Mouse (Mus musculus): Measurements from ENCODE around the gene App.

The App gene

DNA sequence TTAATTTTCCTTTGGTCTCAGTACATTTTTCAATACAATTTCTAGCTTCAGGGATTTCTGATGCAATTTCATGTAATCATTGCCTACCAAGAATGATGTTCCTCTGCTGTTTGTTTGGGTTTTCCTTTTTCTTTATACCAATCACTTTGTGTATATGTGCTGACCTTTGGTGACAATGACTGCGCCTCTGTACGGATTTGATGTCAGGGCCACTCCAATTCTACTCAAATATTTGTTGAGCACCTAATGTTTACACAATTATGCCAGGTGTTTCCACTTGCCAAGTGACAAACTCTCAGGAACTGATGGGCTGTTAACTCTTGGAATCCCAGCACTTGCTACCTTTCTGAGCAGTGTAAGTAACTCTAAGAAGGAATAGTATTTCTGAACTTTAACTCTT, 98.2 kb downstream of the App start:
- no peak for DNase-seq (ENCODE audit: low spot score)

DNA sequence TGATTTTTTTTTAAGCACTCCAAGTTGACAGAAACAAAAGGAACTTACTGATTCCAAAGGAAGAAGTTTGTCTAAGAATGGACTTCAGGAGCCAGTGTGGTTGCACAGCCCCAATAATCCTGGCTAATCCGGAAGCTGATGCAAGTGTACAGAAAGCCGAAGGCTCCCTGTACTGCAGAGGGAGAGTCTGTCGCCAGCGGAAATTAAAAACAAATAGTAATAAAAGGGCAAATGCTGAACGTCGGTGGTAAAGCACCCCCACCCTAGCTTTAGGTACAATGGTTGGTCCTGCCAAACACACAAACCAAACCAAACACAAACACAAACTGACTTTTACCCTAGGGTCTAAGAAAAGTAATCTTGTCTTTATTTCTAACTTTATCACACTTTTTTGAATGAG, 98.7 kb downstream of the App start:
- DNase-seq (ENCODE audit: low spot score) = no peak

DNA sequence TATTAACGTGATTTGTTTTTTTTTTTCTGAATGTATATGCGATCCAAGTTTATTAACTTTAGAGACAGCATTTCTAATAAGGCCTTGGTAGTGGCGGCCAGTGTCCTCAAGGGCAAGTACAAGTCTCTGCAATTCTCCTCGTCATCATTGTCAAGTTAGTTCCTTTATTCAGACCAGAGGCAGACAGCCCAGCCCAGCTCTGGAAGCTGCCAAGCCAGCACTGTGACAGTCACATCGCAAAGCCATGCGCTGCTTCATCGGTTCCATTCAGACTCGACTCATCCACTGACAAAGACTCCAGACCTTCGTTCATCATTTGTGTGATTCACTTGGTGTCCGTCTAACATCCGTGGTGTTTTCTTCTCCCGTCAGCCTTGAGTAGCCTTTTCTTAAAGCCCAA, 100.9 kb downstream of the App start:
- DNase-seq (ENCODE audit: low spot score) = no peak

DNA sequence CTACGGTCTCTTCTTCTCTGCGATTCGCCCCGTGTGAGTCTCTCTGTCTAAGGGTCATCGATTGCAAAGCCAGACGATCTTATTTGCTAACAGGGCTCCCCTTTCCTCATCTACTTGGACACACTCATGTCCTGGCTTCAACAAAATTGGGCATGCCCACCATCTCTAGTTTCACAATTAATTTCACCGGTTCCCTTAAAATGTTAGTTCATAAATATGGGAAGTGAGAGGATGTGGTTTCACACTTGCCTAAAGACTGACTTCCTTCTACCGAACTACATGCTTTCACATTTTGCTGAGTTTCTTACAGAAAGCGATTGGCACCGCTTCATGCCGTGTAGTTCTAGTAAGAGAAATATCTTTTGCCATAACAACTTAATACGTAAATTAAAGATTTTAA, 101.8 kb downstream of the App start:
- DNase-seq (ENCODE audit: low spot score) = no peak

DNA sequence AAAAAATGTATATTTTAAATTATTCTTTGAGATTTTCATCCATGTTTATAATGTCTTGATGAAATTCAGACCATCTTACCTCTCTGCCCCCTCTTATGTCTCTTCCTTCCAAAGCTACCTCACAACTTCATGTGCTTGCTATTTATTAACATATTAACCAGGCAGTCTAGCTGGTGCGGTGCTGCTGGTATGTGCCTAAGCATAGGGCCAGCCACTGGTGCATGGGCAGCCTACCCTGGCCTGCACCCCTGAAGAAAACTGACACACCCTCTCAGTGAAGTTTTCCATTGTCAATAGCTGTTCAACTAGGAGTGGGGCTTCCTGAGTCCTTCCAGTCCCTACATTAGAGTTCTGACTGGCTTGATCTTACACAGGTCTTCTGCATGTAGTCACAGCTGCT, 102.3 kb downstream of the App start:
- DNase-seq (ENCODE audit: low spot score) = no peak

DNA sequence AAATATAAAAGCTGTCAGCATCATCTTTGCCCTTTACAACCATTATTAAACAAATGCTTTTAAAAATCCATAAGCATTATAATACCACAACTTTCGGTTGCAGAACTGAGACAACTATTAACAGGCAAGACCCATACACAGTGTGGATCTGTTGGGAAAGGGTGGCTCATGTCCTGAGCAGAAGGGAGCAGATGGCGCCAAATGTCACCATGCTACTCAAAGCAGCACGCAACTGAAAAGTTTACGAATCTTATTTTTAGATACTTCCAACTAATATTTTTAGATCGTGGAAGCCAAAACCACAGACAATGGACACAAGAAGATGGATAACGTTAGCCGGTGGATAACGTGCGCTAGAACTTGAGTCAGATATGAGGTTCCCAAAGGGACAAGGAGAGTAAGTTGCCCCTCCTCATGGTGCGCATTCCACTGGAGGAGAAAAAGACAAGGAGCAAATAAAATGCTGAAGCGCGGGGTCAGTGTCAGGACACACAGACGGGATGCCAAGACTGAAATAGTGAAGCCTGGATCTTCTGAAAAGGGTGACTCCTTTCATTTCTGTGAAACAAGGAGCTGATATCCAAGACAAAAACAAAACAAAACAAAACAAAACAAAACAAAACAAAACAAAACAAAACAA, 106.2 kb downstream of the App start:
- no peak for DNase-seq (ENCODE audit: low spot score)

DNA sequence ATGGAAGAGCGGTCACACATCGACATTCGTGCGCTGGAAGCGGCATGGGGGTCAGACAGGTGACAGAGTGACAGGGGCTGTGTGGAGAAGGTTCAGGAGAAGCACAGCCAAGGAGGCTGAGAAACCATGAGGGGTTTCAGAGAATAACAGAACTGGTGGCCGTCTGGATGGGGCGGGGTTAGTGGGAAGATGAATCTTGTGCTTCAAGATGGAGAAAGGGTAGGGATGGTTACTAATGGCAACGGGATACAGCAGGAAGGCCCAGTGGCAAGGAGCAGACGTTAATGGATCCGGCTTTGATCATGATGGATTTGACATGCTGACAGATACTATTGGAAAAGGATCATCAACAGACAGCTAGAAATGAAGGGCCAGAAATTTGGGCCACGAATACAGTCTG, 107.3 kb downstream of the App start:
- DNase-seq (ENCODE audit: low spot score) = no peak

DNA sequence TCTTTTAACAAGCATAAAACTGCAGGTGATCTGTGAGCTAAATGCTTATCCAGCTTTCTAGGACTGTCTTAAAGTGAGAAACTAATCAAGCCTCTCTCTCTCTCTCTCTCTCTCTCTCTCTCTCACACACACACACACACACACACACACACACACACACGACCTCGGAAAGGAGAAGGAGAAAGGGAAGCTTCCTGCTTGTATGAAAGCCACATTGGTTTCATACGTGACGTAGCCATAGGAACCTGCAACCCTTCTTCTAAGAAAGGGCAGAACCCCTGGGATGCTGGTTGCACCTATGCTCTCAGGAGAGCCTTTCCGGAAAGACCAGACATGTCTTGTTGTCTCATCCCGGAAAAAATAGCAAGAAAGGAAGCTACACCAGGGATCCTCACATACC, 108.8 kb downstream of the App start:
- no peak for DNase-seq (ENCODE audit: low spot score)

DNA sequence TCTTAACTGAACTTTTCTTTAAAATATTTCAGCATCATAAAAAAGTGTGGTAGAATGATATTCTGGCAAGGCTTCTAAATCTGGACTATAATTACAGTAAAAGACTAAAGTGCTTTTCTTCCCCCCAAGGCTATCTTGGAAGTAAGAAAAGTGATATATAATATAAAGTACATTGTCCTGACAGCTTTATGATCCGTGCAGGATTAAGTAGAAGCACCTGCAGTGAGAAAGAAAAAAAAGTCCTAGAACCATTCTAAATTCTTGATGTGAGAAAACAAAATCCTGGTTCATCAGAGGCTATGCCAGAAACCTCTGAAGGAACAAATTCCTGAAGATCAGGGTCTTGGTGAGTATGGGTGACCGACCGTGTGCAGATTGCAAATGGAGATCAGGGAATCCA, 110.8 kb downstream of the App start:
- no peak for DNase-seq (ENCODE audit: low spot score)

DNA sequence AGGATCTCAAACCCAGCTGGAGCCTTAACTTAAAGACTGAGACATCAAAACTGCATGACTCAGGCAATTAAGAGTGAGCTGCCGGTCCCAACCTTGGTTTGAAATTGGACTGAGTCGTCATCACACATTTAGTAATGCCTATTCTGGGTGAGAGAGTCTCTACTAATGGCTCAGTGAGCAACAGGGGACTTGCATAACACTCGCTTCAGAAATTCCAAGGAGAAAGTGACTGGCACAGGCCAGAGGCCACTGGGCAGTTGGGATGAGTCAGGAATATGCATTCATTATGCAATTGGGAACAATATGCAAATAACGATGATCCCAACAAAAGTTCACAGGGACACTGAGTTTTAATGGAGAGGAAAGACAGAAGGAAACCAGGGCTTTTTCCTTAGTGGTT, 111.8 kb downstream of the App start:
- no peak for DNase-seq (ENCODE audit: low spot score)

DNA sequence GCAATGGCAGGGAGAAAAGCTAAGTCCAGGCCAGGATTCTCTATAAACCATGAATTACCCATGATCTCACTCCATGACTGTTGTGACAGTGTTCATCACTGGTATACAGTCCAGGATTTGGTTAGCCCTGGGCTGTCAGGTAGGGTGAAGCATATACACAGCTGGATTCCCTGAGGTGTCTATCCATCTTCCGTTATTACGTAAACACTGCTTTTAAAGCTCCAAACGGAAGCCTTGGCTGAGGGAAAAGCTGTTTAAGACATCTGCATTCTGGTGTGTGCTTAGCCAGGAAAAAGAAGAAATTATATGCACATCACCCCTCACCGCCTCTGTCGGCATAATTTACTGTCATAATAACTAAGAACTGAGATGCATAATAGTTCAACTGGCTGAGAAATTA, 115.4 kb downstream of the App start:
- no peak for DNase-seq (ENCODE audit: low spot score)

DNA sequence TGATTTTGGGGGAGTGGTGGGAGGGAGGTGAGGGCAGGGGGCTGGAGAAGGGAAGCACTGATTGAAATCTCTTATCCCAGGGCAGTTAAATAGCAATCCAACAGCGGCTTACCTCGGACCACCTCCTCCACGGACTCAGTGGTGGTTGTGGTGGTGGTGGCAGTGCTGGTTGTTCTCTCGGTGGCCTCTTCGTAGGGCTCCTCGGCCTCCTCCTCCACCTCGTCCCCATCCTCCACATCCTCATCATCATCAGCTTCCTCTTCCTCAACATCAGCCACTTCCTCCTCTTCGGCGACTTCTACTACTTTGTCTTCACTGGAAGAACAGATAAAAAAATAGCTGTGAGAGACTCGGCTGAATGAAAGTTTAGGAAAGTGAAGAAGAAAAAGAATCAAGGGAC, 117.4 kb downstream of the App start:
- no peak for DNase-seq (ENCODE audit: low spot score)

DNA sequence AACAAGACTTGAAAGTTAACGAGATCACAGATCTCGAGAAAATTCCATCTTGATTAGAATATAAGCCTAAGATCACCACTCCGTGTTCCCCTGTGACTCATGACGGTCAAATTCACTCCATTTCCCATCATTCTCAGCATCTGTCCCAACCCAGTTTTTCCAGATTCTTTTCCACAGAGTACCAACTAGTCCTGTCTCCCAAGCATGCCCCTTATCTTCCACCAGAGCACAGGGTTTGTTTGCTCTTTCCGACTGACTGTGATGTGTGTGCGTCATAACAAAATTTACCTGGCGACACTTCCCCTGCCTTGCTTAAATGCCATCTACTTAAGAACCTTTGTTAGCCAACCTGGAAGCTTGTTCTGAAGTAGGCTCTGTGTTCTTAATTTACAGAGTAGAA, 119.6 kb downstream of the App start:
- DNase-seq (ENCODE audit: low spot score) = no peak

DNA sequence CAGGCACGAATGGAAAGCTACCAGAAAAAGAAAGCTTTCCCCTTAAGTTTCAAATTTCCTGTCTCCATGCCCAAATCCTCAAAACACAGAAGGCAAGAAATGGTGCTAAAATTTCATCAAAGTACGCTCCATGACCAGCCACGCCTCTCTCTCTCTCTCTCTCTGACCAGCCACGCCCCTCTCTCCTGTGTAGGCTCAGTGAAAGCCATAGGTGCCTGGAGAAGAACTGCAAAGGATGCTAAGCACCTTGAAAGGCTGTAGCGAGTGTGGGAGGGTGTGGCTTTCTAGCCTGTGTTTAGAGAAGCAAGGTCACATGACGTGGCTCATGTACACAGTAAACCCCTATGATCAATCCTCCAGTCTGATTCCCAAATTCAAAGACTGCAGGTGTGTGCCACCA, 126.3 kb downstream of the App start:
- DNase-seq (ENCODE audit: low spot score) = no peak

DNA sequence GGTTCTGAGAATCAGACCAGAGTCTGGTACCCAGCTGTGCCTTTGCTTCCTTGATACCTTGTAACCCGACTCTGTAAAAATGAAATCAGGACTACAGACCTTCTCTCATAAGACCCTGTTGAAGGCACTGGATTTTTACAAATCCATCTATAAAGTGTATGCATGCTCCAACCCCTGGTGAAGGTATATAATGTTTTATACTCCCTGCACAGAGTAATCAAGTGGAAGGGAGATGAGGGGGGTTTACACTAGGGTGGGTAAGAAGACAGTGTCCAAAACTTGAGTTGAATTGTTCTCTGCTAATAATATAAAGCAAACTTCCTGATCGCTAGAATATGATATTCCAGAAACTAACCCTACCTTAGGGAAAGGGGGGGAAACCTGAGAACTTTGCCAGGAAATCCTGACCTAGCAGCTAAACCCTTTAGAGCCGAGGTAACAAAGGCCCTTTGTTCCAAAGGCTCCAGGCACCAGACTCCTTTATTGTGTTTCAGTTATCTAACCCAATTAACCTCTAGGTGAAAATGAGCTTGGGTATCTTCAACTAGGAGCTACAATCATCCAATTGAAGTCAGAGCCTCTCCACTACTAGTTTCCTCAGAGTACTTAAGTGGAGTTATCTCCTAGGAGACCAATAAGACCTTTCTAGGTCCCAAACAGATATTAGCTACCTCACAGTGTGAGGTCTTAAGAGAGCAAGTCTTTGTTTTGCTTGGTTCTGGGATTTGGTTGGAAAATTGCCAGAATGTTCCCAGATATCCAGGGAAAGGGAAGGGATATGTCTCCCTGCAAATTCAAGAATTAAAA, 132.2 kb downstream of the App start:
- no peak for DNase-seq (ENCODE audit: low spot score)

DNA sequence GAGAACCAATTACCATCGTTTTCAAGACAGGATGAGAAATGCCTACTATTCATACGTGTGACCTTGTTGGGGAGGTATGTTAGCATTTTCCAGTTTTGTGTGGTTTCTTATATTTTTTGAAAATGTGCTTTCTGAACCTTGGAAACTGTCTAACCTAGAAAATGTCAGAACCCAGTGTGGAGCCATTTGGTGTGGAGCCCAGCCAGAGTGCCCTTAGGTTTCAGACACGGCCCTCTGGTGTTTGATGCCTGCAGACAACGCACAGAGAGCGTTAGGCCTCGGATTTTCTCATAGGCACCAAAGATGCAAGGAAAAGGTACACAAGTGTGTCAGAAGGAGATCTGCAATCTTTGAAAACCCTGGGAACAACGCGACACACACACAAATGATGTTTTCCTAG, 134.8 kb downstream of the App start:
- DNase-seq (ENCODE audit: low spot score) = no peak

DNA sequence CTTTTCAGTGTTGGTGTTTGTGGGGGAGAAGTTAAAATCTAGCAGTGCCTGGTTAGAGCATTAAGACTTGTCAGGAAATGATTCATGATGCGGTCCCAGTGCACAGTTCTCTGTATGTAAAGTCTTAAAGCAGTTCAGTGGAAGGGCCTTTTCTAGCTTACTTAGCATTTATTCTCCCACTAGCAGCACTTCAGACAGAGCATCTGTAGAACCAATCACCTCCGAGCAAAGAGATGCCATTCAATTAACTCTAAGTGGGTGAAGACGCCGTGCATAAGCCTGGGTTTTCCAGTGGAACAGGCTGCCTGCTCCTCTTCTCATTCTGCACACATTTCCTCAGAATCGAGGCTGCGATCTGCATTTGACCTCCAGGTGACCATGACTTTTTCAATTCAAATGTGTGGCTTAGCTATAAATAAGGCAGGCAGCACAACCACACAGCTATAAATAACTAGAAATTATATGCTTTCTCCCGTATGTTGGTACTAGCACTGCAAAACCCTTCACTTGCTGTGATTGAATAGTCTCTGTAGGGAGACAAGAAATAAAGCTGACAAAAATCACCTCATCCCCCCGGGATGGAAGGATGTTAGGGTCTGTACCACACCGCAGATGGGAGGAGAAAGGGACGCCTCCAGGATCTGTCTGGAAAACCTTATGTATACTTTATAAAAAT, 135.5 kb downstream of the App start:
- DNase-seq (ENCODE audit: low spot score) = no peak

DNA sequence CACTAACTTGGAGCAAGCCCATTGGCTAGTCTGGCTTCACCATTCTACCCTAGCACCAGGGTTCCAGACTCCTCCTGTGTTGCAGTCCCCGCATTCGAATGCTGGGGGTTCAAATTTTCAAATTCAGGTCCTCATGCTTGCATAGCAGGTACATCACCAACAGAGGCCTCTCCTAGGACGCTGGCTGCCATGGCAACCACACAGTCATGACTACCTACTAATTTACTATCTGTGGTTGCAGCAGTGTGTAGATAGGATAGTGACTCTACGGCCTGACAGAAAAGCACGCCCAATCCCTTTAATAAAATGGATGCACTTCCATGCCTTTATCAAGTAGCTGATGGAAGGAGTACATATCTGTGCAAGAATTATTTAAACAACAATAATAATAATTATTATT, 137.8 kb downstream of the App start:
- no peak for DNase-seq (ENCODE audit: low spot score)

DNA sequence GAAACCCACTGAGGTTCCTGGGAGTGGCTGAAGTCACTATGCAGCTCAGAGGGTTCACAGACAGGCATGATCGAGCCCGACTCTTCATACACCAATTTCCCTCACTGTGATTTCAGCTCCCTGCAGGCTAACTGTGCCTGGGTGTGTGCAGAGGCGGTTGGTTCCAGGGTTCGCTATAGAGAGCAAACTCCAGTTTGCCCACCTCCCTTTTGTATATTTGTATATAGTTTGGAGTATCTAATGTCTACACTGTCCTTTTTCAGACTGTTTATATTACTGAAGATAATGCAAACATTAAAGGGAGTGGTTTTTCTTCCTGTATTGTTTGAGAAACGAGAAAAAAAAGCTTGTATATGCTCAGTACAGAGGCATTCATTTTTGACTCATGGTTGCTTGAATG, 139.8 kb downstream of the App start:
- DNase-seq (ENCODE audit: low spot score) = no peak

DNA sequence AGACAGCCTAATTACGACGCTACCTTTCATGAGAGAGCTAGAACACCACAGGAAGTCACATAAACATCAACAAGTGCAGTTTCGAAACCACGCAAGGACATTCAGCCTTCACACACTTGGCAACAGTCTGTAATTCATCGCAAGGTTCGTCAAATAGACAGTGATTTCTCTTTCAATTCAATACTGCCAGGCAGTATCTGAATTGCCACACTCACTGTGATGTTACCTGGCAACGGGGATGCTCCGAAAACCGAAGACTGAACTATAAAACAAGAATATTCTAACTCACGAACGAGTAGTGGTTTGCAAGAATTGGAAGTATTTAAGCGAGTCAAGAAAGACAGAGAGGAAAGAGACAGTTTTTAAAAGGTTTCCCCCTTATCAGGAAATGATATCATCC, 142.8 kb downstream of the App start:
- no peak for DNase-seq (ENCODE audit: low spot score)

DNA sequence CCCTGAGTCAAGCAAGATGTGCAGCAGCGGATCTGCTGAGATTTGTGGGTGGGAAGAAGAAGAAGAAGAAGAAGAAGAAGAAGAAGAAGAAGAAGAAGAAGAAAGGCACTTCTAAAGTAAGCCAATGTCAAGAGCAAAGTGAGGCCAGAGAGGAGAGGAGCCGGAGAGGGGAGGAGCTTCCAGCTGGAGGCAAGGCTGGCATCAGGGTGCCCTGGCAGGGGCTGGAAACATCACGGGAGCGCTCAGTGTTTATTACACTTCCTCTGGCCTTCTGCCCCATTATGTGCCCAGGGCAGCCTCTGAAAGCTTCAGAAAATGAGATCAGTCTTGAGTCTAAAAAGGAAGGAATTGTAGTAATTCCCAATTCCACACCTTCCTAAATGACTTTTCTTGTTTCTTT, 145.2 kb downstream of the App start:
- no peak for DNase-seq (ENCODE audit: low spot score)

DNA sequence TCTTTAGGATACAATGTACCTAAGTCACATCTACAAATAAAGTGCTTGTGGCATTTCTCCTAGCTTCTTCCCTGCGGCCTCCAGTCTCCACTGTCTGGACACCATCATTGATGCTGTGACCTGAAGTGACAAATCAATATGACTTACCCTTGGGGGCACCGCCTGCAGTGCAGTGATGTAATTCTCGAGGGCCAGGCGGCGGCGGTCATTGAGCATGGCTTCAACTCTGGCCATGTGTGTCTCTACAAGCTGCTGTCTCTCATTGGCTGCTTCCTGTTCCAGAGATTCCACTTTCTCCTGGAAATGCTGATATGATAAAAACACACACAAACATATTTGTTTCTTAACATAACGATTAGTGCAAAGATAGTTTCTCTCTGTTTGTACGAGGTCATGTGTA, 148.9 kb downstream of the App start:
- DNase-seq (ENCODE audit: low spot score) = no peak

DNA sequence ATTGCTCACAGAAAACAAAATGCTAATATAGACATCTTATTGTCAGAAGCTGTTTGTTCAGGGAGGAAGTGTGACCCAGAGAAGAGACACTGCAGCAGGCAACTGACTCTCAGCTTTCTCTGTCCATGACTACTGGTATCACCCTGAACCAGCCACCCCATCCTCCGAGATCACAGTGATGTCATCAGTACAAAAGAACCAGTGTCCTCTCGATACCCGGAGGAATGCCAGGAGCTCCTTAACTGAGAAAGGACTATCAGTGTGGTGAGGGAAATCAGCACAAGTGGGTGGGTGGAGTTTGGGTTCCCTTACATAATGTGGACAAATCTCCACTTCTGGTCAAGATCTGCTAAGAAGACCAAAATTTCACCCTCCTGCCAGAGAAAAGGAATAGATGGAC, 150.5 kb downstream of the App start:
- DNase-seq (ENCODE audit: low spot score) = no peak

All from T-cell, adult 2 months (primary cell).